Mouse (Mus musculus) forebrain, embryonic 13.5 days (tissue): ENCODE measurements at regions not wholly inside any gene's neighbourhood (a gene's known extent, or its start where the extent isn't known, plus 50 kb on each side); places are given as distances from the start of the nearest gene placed in this dataset.

Experiments
- ATAC-seq: fragments of 200-750 bp; cut with Nextera tagmentation; 2 replicates; pipeline ENCODE4 v1.8.0; 2017
- H3K27ac ChIP-seq: fragments of 300-500 bp; sonication (generic); 2 replicates; pipeline ENCODE4 v1.5.1; 2015; ENCODE audit warnings: inconsistent platforms, mild to moderate bottlenecking, moderate library complexity
- H3K27me3 ChIP-seq: fragments of 300-500 bp; sonication (generic); 2 replicates; pipeline ENCODE4 v1.6.1; 2015; ENCODE audit warnings: mild to moderate bottlenecking, inconsistent platforms
- H3K36me3 ChIP-seq: fragments of 300-500 bp; sonication (generic); 2 replicates; pipeline ENCODE4 v1.6.1; 2015; ENCODE audit warnings: mild to moderate bottlenecking, inconsistent platforms; ENCODE audit not compliant: poor library complexity, severe bottlenecking
- H3K4me1 ChIP-seq: fragments of 300-500 bp; sonication (generic); 2 replicates; pipeline ENCODE4 v1.6.1; 2015; ENCODE audit warnings: inconsistent platforms
- H3K4me2 ChIP-seq: fragments of 300-500 bp; sonication (generic); 2 replicates; pipeline ENCODE4 v1.6.1; 2015; ENCODE audit warnings: inconsistent platforms, mild to moderate bottlenecking, moderate library complexity
- H3K4me3 ChIP-seq: fragments of 300-500 bp; sonication (generic); 2 replicates; pipeline ENCODE4 v1.5.1; 2015; ENCODE audit warnings: mild to moderate bottlenecking, inconsistent platforms
- H3K9ac ChIP-seq: fragments of 300-500 bp; sonication (generic); 2 replicates; pipeline ENCODE4 v1.6.1; 2015; ENCODE audit warnings: mild to moderate bottlenecking, inconsistent platforms
- H3K9me3 ChIP-seq: fragments of 300-500 bp; sonication (generic); replicated peaks from 2 replicates; pipeline ENCODE4 v1.6.1; 2016; ENCODE audit warnings: inconsistent platforms
- WGBS: fragments of 180-500 bp; shearing (Covaris S2); methylation state at CpG from one replicate; pipeline ENCODE4 v1.1.7; 2015; 5-methylcytosine and 5-hydroxymethylcytosine counted together

- ATAC-seq, result peak; percentile 51; the same call in 1 of the 2 replicates
- WGBS, result 9% methylated on average over 11 of the region's 22 CpGs
- peak overlapping the region; percentile 39; the same call in 1 of the 2 replicates for H3K9ac ChIP-seq
- no peaks in the 10 kb centered on the region for H3K27me3 ChIP-seq
- H3K27ac ChIP-seq, result peak overlapping the region; percentile 70; the same call in 1 of the 2 replicates
- 0 out of 2 replicates have a peak, but pooled peaks cover 4% of the 10 kb centered on the region for H3K9me3 ChIP-seq
- H3K4me3 ChIP-seq, result no peak overlapping the region; the same call in 1 of the 2 replicates
- H3K4me2 ChIP-seq, result peak overlapping the region; percentile 50
- H3K36me3 ChIP-seq, result no peaks in the 10 kb centered on the region
- peaks cover 13% of the 10 kb centered on the region for H3K4me1 ChIP-seq
Observed at GRCm38 (mm10) chr12:105935441-105935880, 74.6 kb upstream of the Vrk1 start.

- H3K27ac ChIP-seq, result 0 out of 2 replicates have a peak overlapping the region, but pooled peaks have one; percentile 2
- ATAC-seq, result peak; percentile 37; the same call in 1 of the 2 replicates
- H3K4me3 ChIP-seq, result no peak overlapping the region
Observed at GRCm38 (mm10) chr12:105936812-105937530, 73.1 kb upstream of the Vrk1 start.

GRCm38 (mm10) chr12:105942136-105943076 is 67.6 kb upstream of the Vrk1 start:
- 81% methylated on average over 20 of the region's 20 CpGs for whole genome bisulfite sequencing
- H3K36me3 ChIP-seq, result no peaks in the 10 kb centered on the region
- no peak overlapping the region for H3K9ac ChIP-seq
- H3K27ac ChIP-seq, result no peak overlapping the region
- H3K27me3 ChIP-seq, result no peaks in the 10 kb centered on the region
- no peaks in the 10 kb centered on the region for H3K9me3 ChIP-seq
- no peak overlapping the region for H3K4me3 ChIP-seq
- H3K4me2 ChIP-seq, result no peak overlapping the region
- H3K4me1 ChIP-seq, result no peaks in the 10 kb centered on the region
- no peak for ATAC-seq

More at GRCm38 (mm10) chr12:105936812-105937530, 73.1 kb upstream of the Vrk1 start:
- Histone ChIP-seq H3K4me1 (peaks cover 13% of the 10 kb centered on the region), H3K4me2 (no peak overlapping the region), H3K9ac (no peak overlapping the region), H3K9me3 (0 out of 2 replicates have a peak, but pooled peaks cover 4% of the 10 kb centered on the region), H3K36me3 (no peaks in the 10 kb centered on the region), H3K27me3 (no peaks in the 10 kb centered on the region)
- 87% methylated on average over 18 of the region's 18 CpGs for WGBS

- no peak overlapping the region for H3K4me2 ChIP-seq
- H3K9me3 ChIP-seq, result no peaks in the 10 kb centered on the region
- H3K4me3 ChIP-seq, result no peak overlapping the region
- no peaks in the 10 kb centered on the region for H3K4me1 ChIP-seq
- no peak for ATAC-seq
- WGBS, result 91% methylated on average over 8 of the region's 8 CpGs
- no peak overlapping the region for H3K27ac ChIP-seq
- no peak overlapping the region for H3K9ac ChIP-seq
- no peaks in the 10 kb centered on the region for H3K36me3 ChIP-seq
- H3K27me3 ChIP-seq, result no peaks in the 10 kb centered on the region
Observed at GRCm38 (mm10) chr12:105943077-105943433, 67.0 kb upstream of the Vrk1 start.

- H3K4me1 ChIP-seq, result no peaks in the 10 kb centered on the region
- no peak overlapping the region for H3K9ac ChIP-seq
- H3K4me2 ChIP-seq, result no peak overlapping the region
- no peak for ATAC-seq
- H3K4me3 ChIP-seq, result no peak overlapping the region
- no peaks in the 10 kb centered on the region for H3K36me3 ChIP-seq
- 54% methylated on average over 5 of the region's 5 CpGs for WGBS
- H3K27me3 ChIP-seq, result no peaks in the 10 kb centered on the region
- H3K27ac ChIP-seq, result no peak overlapping the region
- no peaks in the 10 kb centered on the region for H3K9me3 ChIP-seq
Observed at GRCm38 (mm10) chr12:105947332-105947731, 62.7 kb upstream of the Vrk1 start.

- H3K4me3 ChIP-seq, result no peak overlapping the region
- no peaks in the 10 kb centered on the region for H3K9me3 ChIP-seq
- 92% methylated on average over 2 of the region's 2 CpGs for WGBS
- H3K4me2 ChIP-seq, result no peak overlapping the region
- H3K27ac ChIP-seq, result no peak overlapping the region
- H3K36me3 ChIP-seq, result no peaks in the 10 kb centered on the region
- no peak overlapping the region for H3K9ac ChIP-seq
- no peaks in the 10 kb centered on the region for H3K4me1 ChIP-seq
- no peaks in the 10 kb centered on the region for H3K27me3 ChIP-seq
- no peak for ATAC-seq
Observed at GRCm38 (mm10) chr12:105948322-105948721, 61.7 kb upstream of the Vrk1 start.

- H3K36me3 ChIP-seq, result no peaks in the 10 kb centered on the region
- 30% methylated on average over 1 of the region's 1 CpGs for WGBS
- peak overlapping the region; percentile 79 for H3K27ac ChIP-seq
Observed at GRCm38 (mm10) chr12:105955764-105956290, 54.2 kb upstream of the Vrk1 start.

GRCm38 (mm10) chr12:105959756-105960155 is 50.3 kb upstream of the Vrk1 start:
- no peaks in the 10 kb centered on the region for H3K27me3 ChIP-seq
- peak overlapping the region; percentile 89 for H3K27ac ChIP-seq
- H3K4me3 ChIP-seq, result no peak overlapping the region
- no peak overlapping the region for H3K9ac ChIP-seq
- H3K4me1 ChIP-seq, result peaks cover 76% of the 10 kb centered on the region
- ATAC-seq, result no peak
- H3K36me3 ChIP-seq, result no peaks in the 10 kb centered on the region
- peak overlapping the region; percentile 34 for H3K4me2 ChIP-seq
- no peaks in the 10 kb centered on the region for H3K9me3 ChIP-seq
- 21% methylated on average over 7 of the region's 7 CpGs for WGBS

More at GRCm38 (mm10) chr12:105955764-105956290, 54.2 kb upstream of the Vrk1 start:
- Histone ChIP-seq H3K9me3 (no peaks in the 10 kb centered on the region), H3K4me2 (peak overlapping the region; percentile 22; the same call in 1 of the 2 replicates), H3K9ac (peak overlapping the region; percentile 43; the same call in 1 of the 2 replicates), H3K4me3 (no peak overlapping the region), H3K27me3 (no peaks in the 10 kb centered on the region), H3K4me1 (peaks cover 52% of the 10 kb centered on the region)
- ATAC-seq, result peak; percentile 63
